Mouse (Mus musculus): ENCODE results near the gene Ergic1.

The Ergic1 gene

GRCm38 (mm10) chr17:26665600-26665999 lies 104.3 kb downstream of the Ergic1 start:
- DNase-seq, result no peak

- no peak for DNase-seq
These were observed 110.0 kb downstream of the Ergic1 start for GRCm38 (mm10) chr17:26671268-26671667.

GRCm38 (mm10) chr17:26675845-26676244 lies 114.6 kb downstream of the Ergic1 start:
- DNase-seq, result no peak

- peak; percentile 94 to 96 for DNase-seq
These were observed 114.9 kb downstream of the Ergic1 start for GRCm38 (mm10) chr17:26676252-26676615.

- peak; percentile 72 to 83 for DNase-seq
These were observed 115.5 kb downstream of the Ergic1 start for GRCm38 (mm10) chr17:26676616-26677376.

- no peak for DNase-seq
These were observed 116.7 kb downstream of the Ergic1 start for GRCm38 (mm10) chr17:26677711-26678637.

GRCm38 (mm10) chr17:26681276-26681675 lies 120.0 kb downstream of the Ergic1 start:
- DNase-seq, result no peak

GRCm38 (mm10) chr17:26686334-26687000 lies 125.2 kb downstream of the Ergic1 start:
- DNase-seq, result peak in 1 of 2 experiments; percentile 31

GRCm38 (mm10) chr17:26688795-26689735 lies 127.8 kb downstream of the Ergic1 start:
- no peak for DNase-seq

GRCm38 (mm10) chr17:26689810-26690209 lies 128.5 kb downstream of the Ergic1 start:
- no peak for DNase-seq

- no peak for DNase-seq
These were observed 128.9 kb downstream of the Ergic1 start for GRCm38 (mm10) chr17:26690236-26690635.

- no peak for DNase-seq
These were observed 129.8 kb downstream of the Ergic1 start for GRCm38 (mm10) chr17:26691110-26691509.

GRCm38 (mm10) chr17:26693424-26693823 lies 132.1 kb downstream of the Ergic1 start:
- no peak for DNase-seq

- no peak for DNase-seq
These were observed 132.9 kb downstream of the Ergic1 start for GRCm38 (mm10) chr17:26694171-26694570.

GRCm38 (mm10) chr17:26695193-26695592 lies 133.9 kb downstream of the Ergic1 start:
- DNase-seq, result no peak

GRCm38 (mm10) chr17:26698846-26699245 lies 137.6 kb downstream of the Ergic1 start:
- peak in 1 of 2 experiments; percentile 20 for DNase-seq

- DNase-seq, result no peak
These were observed 138.7 kb downstream of the Ergic1 start for GRCm38 (mm10) chr17:26699819-26700616.

- no peak for DNase-seq
These were observed 140.3 kb downstream of the Ergic1 start for GRCm38 (mm10) chr17:26701565-26701964.

- no peak for DNase-seq
These were observed 141.3 kb downstream of the Ergic1 start for GRCm38 (mm10) chr17:26702621-26703020.

GRCm38 (mm10) chr17:26703671-26704070 lies 142.4 kb downstream of the Ergic1 start:
- no peak for DNase-seq
